Mouse (Mus musculus) ES-E14 (cell line): ENCODE measurements around the gene Lbx2.

Source experiments
- CHD2 ChIP-seq: IDR thresholded peaks from 2 replicates; pipeline ENCODE4 v1.6.1; 2014; ENCODE audit warnings: mild to moderate bottlenecking, low read depth, low read length, inconsistent platforms
- MAFK ChIP-seq: IDR thresholded peaks from 2 replicates; pipeline ENCODE4 v1.6.1; 2014; ENCODE audit warnings: mild to moderate bottlenecking, low read depth, low read length, inconsistent platforms; ENCODE audit not compliant: insufficient read depth
- ZC3H11A ChIP-seq: IDR thresholded peaks from 2 replicates; pipeline ENCODE4 v1.6.1; 2012; ENCODE audit warnings: low read depth, mild to moderate bottlenecking, inconsistent platforms, low read length, borderline replicate concordance
- ZNF384 ChIP-seq: IDR thresholded peaks from 2 replicates; pipeline ENCODE4 v1.6.1; 2012; ENCODE audit warnings: low read depth, low read length, inconsistent platforms

GRCm38 (mm10) chr6:83104158-83104557, 18.0 kb downstream of the Lbx2 start:
- no peak for TF ChIP-seq MAFK
- no peak for TF ChIP-seq ZC3H11A
- TF ChIP-seq CHD2 = no peak
- TF ChIP-seq ZNF384 = no peak
